Mouse (Mus musculus) heart, adult 2 months (tissue): ENCODE data around the gene Prkab2. TPM values are rescaled to one million over a fixed set of nuclear protein-coding genes. Genes with fewer than 3 reads are reported as not detected.

Experiments used
- DNase-seq, 2 experiments: peaks; one replicate each; pipeline ENCODE4 v3.0.0; 2021
- H3K27ac ChIP-seq: fragments of 200-600 bp; 2 replicates; pipeline ENCODE4 v1.8.1; 2022
- H3K27me3 ChIP-seq: fragments of 200-500 bp; 2 replicates; pipeline ENCODE4 v1.6.1; 2012; ENCODE audit warnings: mild to moderate bottlenecking, low read length, inconsistent platforms, mixed read lengths; ENCODE audit not compliant: control insufficient read depth, insufficient read depth
- H3K36me3 ChIP-seq: fragments of 200-500 bp; 2 replicates; pipeline ENCODE4 v1.6.1; 2012; ENCODE audit warnings: low read length, inconsistent platforms; ENCODE audit not compliant: control insufficient read depth, insufficient read depth
- H3K4me1 ChIP-seq: fragments of 200-500 bp; 2 replicates; pipeline ENCODE4 v1.6.1; 2011; ENCODE audit warnings: low read length; ENCODE audit not compliant: control insufficient read depth, insufficient read depth
- H3K4me3 ChIP-seq: fragments of 200-600 bp; 2 replicates; pipeline ENCODE4 v1.8.1; 2022
- H3K79me2 ChIP-seq: fragments of 200-500 bp; replicated peaks from 2 replicates; pipeline ENCODE4 v1.6.1; 2012; ENCODE audit warnings: mild to moderate bottlenecking, inconsistent platforms, low read length, moderate library complexity, mixed read lengths; ENCODE audit not compliant: control insufficient read depth, insufficient read depth
- H3K9ac ChIP-seq: fragments of 200-500 bp; 2 replicates; pipeline ENCODE4 v1.6.1; 2012; ENCODE audit warnings: low read depth, mild to moderate bottlenecking, control low read depth, inconsistent platforms, low read length, mixed read lengths
- CTCF ChIP-seq: fragments of 200-600 bp; IDR thresholded peaks from 2 replicates; pipeline ENCODE4 v1.8.1; 2022; ENCODE audit warnings: antibody characterized with exemption, mild to moderate bottlenecking, moderate library complexity
- EP300 ChIP-seq: fragments of 200-500 bp; IDR thresholded peaks from 2 replicates; pipeline ENCODE4 v1.6.1; 2011; ENCODE audit warnings: low read depth, low read length, control low read depth; ENCODE audit not compliant: insufficient read depth
- POLR2A ChIP-seq: fragments of 200-500 bp; IDR thresholded peaks from 2 replicates; pipeline ENCODE4 v1.6.1; 2011; ENCODE audit warnings: mild to moderate bottlenecking, low read depth, low read length, control low read depth; ENCODE audit not compliant: insufficient read depth
- WGBS: fragments of 180-500 bp; shearing (Covaris S2); methylation state at CpG from one replicate; pipeline ENCODE4 v1.1.7; 2018; 5-methylcytosine and 5-hydroxymethylcytosine counted together
- intact Hi-C: fragments of 180-260 bp; cut with DNase I; formaldehyde crosslinking; loops from one replicate; pipeline ENCODE4 v1.15.1; 2025
- polyA plus RNA-seq: library from polyadenylated mRNA; depleted of rRNA; stranded (reverse); fragments of >200 nt; gene quantifications from 2 replicates; pipeline ENCODE4 v1.2.3, GENCODE M21; 2012
- total RNA-seq, 2 experiments: library from RNA; stranded (reverse); gene quantifications; 2 replicates each; pipeline ENCODE4 v1.2.3; 2021

Gene Prkab2
- total and polyA plus RNA-seq, 3 experiments: 20.2 to 21.6 (median 20.6) TPM

DNA sequence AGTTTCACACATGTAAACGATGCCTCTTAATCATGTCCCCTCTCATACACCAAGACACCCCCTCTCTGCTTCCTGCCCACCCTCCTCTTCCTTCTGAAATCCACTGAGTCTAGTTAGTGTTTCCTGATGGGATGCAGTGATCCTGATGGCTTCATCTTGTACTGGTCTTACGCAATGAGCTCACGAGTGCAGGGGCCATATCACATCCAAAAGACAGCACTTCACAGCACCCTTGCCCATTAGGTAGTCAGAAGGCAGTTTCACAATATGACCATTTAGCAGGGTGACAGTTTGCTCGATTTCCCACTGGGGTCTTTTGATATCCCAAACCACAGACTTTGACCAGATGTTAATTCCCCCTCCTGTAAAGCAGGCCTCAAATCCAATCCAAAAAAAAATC is 42.1 kb upstream of the Prkab2 start:
- intact Hi-C loops: no loop called here

GRCm38 (mm10) chr3:97617091-97617825 is 40.7 kb upstream of the Prkab2 start:
- WGBS: 90% methylated on average over 19 of the region's 19 CpGs
- no peak for DNase-seq
- H3K79me2 ChIP-seq: no peaks in the 10 kb centered on the region
- no peak overlapping the region for H3K4me3 ChIP-seq
- H3K4me1 ChIP-seq: no peaks in the 10 kb centered on the region
- no peaks in the 10 kb centered on the region for H3K27me3 ChIP-seq
- intact Hi-C loops: no loop called here
- H3K27ac ChIP-seq: no peak overlapping the region
- no peaks in the 10 kb centered on the region for H3K36me3 ChIP-seq
- no peak overlapping the region for H3K9ac ChIP-seq
- TF ChIP-seq CTCF (no peak), POLR2A (no peak), EP300 (no peak)

More for the DNA sequence above, 42.1 kb upstream of the Prkab2 start:
- no peak overlapping the region for H3K27ac ChIP-seq
- H3K27me3 ChIP-seq: no peaks in the 10 kb centered on the region
- H3K36me3 ChIP-seq: no peaks in the 10 kb centered on the region
- no peaks in the 10 kb centered on the region for H3K79me2 ChIP-seq
- no peak overlapping the region for H3K4me3 ChIP-seq
- no peaks in the 10 kb centered on the region for H3K4me1 ChIP-seq
- no peak overlapping the region for H3K9ac ChIP-seq
- no peak for TF ChIP-seq POLR2A
- WGBS: 82% methylated on average over 4 of the region's 4 CpGs
- DNase-seq: no peak

- Histone ChIP-seq H3K9ac (no peak overlapping the region), H3K79me2 (no peaks in the 10 kb centered on the region), H3K4me3 (no peak overlapping the region), H3K36me3 (no peaks in the 10 kb centered on the region), H3K4me1 (no peaks in the 10 kb centered on the region), H3K27ac (no peak overlapping the region), H3K27me3 (no peaks in the 10 kb centered on the region)
- 76% methylated on average over 8 of the region's 8 CpGs for WGBS
- intact Hi-C loops: no loop called here
- DNase-seq: no peak
- TF ChIP-seq POLR2A: no peak
- no peak for TF ChIP-seq CTCF
- no peak for TF ChIP-seq EP300
These were observed 40.1 kb upstream of the Prkab2 start for GRCm38 (mm10) chr3:97617899-97618298.

- WGBS: 88% methylated on average over 4 of the region's 4 CpGs
- no peaks in the 10 kb centered on the region for H3K4me1 ChIP-seq
- intact Hi-C loops: no loop called here
- H3K9ac ChIP-seq: no peak overlapping the region
- no peaks in the 10 kb centered on the region for H3K36me3 ChIP-seq
- H3K27ac ChIP-seq: no peak overlapping the region
- no peaks in the 10 kb centered on the region for H3K27me3 ChIP-seq
- H3K79me2 ChIP-seq: no peaks in the 10 kb centered on the region
- TF ChIP-seq EP300 (no peak), CTCF (no peak), POLR2A (no peak)
- H3K4me3 ChIP-seq: no peak overlapping the region
- DNase-seq: no peak
These were observed 37.3 kb upstream of the Prkab2 start for GRCm38 (mm10) chr3:97620657-97621056.

- Histone ChIP-seq H3K27me3 (no peaks in the 10 kb centered on the region), H3K9ac (no peak overlapping the region), H3K4me1 (peaks cover 5% of the 10 kb centered on the region), H3K79me2 (no peaks in the 10 kb centered on the region), H3K4me3 (no peak overlapping the region), H3K27ac (no peak overlapping the region), H3K36me3 (no peaks in the 10 kb centered on the region)
- DNase-seq: no peak
- no peak for TF ChIP-seq EP300
- TF ChIP-seq CTCF: no peak
- TF ChIP-seq POLR2A: no peak
- intact Hi-C loops: no loop called here
- WGBS: 38% methylated on average over 2 of the region's 2 CpGs
These were observed 33.4 kb upstream of the Prkab2 start for GRCm38 (mm10) chr3:97624611-97625010.

- no peaks in the 10 kb centered on the region for H3K27me3 ChIP-seq
- H3K79me2 ChIP-seq: no peaks in the 10 kb centered on the region
- WGBS: 66% methylated on average over 7 of the region's 7 CpGs
- H3K4me1 ChIP-seq: peaks cover 5% of the 10 kb centered on the region
- H3K27ac ChIP-seq: no peak overlapping the region
- no peak overlapping the region for H3K9ac ChIP-seq
- no peak for DNase-seq
- peak overlapping the region; percentile 77; the same call in 1 of the 2 replicates for H3K4me3 ChIP-seq
- no peaks in the 10 kb centered on the region for H3K36me3 ChIP-seq
- TF ChIP-seq EP300 (no peak), CTCF (no peak), POLR2A (no peak)
- intact Hi-C loops: loop anchor here (1.0 to 2.0 kb wide), 2 partner anchors 17 to 30 kb away; partner anchors contain the start of genes Chd1l and Prkab2
These were observed 30.1 kb upstream of the Prkab2 start for GRCm38 (mm10) chr3:97627893-97628292.
